Mouse (Mus musculus): ENCODE results near the gene Cdkl4.
"Not testable (repeated sequence)": the region's sequence is repeated elsewhere in the genome, so short reads cannot be mapped to it uniquely, and the experiment has no call there.

The Cdkl4 gene

DNA sequence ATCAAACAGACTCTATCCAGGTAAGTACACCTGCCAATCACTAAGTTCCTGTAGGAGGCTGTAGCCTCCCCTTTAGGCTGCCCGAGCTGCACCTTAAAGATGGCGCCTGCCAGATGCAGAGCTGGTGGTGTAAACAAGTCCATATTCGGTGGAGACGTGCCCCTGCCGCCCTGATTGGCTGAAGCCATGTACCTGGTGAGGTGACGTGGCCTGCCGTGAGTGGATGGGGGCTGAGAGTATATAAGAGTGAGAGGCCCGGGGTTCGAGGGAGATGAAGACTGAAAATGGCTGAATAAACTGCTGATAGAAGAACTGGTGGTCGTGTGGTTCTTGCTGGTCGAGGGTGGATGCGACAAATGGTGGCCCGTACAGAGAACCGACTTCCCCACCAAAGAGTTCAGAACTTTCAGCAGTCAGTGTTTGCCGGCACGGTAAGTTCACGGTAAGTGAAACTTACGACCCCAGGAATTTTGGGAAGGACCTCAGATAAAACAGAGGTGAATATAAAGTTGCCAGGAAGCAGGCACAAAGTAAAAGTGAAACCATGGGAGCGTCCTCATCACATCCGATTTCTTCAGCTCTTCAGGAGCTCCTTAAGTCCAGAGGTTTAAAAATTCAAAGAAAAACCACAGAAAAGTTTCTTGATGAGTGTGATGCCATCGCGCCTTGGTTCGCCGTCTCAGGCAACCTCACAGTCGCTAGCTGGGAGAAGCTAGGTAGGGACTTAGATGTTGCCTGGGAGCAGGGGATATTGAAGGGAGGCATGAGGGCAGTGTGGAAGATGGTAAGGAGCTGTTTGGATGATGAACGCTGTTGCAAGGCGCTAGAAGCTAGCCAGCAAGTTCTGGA, 13.6 kb downstream of the Cdkl4 start:
- DNase-seq (ENCODE audit: low read depth): not testable (repeated sequence)

DNA sequence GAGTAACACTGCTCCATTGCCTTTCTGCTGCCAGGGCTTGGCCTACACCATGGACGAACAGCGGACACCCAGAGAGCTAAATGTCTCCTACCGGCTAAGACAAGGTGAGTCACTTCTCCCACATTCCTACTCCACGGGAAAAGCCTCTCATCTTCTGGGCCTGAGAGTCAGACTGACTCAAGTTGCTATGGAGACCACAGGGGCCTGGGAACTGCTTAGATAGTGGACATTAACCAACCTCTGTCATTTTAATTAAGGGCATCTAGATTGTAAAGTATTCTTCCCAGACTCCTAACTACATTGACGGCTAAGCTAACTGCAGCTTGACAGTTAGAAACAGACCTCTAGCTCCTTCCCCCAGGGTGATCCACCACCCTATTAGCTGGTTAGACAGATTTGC, 14.8 kb downstream of the Cdkl4 start:
- no peak for DNase-seq (ENCODE audit: low read depth)

DNA sequence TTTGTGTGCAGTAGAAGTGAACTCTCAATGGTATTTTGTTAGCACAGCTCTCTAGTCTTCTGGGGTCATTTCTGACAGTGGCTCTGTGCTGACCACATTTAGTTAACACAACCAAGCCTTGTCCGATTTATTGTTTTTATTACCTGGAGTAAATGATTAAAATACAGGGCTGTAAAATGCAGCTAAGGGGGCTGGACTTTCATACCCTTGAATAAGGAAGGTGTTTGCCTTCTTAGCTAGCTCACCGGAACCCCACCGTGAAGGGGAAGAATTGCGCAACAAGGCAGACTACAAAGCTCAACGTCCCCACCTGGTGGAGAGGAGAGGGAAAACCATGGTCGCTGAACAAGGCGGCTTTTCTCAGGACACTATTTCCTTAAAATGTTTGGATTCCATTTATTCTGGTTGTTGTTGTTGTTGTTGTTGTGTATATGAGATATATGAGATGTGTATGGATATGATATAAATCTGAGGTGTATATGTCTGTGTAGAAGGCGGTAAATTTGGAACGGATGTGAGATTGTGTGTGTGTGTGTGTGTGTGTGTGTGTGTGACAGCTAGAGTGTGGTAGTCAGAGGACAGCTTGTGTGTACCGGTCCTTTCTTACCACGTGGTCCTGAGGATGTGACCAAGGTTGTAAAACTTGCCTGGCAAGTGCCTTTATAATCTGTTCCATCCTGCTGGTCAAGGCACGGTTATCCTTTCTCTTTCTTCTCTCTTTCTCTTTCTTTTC, 16.8 kb downstream of the Cdkl4 start:
- DNase-seq (ENCODE audit: low read depth): peak; percentile 63

DNA sequence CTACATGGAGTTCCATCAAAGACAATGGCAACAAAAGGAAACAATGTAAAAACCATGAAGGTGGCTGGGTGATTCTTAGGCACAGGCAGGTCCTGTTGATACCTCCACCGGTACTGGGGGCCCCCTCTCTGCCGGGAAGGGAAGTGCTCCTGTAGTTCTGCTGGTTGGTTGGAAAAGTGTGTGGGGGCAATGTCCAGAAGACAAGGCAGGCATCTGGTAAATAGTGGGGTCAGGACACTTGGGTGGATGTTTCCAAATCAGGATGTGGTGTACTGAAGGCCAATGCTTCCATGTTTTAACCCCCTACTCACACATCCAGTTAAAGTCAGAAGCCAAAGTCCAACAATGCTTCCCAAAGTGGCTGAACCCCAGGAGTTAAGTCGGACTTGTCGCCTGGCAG, 17.9 kb downstream of the Cdkl4 start:
- no peak for DNase-seq (ENCODE audit: low read depth)

DNA sequence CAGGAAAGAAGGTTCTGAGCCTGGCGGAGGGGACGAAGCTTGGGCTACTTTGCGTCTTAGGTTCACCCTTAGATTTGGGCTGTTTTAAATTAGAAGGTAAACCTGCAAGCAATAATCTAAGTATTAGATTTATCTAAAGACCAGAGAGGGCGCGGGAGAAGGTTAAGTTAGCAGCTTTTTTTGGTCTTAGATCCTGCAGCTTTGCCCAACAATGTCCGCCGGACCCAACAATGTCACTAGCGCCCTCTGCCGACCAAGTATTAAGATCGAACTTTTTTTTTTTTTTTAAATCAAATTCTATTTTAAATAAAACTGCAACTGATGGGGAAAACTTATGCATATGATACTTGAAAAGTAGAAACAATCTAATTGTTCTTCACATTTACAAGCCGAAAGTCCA, 18.6 kb downstream of the Cdkl4 start:
- DNase-seq (ENCODE audit: low read depth): peak; percentile 53

DNA sequence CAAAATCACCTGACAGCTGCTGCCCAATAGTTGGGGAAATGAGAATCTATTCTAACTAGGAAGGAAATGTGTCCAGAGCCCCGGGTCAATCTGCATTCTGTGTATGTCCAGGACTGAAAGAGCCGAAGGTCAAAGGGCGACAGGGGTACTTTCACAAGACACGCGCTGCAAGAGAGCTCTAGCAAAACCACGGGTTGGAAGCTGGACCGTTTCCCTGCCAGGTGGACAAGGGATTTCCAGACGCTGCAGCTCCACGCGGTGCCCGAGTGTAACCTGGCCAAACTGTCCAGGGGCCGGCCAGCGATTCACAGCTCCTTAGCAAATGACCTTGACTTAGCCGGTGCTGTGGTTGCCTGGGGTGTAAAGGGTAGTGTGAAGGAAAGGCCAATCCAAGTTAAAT, 19.0 kb downstream of the Cdkl4 start:
- DNase-seq (ENCODE audit: low read depth): no peak

DNA sequence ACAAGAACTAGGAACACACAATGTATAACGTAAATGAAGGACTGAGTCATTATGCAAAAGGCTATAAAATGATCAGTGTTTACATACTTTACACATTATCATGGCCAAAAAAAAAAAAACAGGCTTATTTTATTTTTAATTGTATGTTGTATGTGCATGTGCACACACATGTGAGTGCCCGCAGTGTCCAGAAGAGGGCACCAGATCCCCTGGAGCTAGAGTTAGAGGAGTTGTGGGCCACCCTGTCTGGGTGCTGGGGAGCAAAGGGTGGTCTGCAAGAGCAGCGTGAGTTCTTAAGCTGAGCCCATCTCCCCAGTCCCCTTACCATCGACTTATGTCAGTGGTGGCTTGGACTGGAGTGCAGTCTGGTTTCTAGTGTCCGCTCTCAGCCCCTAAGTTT, 20.2 kb downstream of the Cdkl4 start:
- DNase-seq (ENCODE audit: low read depth): no peak

DNA sequence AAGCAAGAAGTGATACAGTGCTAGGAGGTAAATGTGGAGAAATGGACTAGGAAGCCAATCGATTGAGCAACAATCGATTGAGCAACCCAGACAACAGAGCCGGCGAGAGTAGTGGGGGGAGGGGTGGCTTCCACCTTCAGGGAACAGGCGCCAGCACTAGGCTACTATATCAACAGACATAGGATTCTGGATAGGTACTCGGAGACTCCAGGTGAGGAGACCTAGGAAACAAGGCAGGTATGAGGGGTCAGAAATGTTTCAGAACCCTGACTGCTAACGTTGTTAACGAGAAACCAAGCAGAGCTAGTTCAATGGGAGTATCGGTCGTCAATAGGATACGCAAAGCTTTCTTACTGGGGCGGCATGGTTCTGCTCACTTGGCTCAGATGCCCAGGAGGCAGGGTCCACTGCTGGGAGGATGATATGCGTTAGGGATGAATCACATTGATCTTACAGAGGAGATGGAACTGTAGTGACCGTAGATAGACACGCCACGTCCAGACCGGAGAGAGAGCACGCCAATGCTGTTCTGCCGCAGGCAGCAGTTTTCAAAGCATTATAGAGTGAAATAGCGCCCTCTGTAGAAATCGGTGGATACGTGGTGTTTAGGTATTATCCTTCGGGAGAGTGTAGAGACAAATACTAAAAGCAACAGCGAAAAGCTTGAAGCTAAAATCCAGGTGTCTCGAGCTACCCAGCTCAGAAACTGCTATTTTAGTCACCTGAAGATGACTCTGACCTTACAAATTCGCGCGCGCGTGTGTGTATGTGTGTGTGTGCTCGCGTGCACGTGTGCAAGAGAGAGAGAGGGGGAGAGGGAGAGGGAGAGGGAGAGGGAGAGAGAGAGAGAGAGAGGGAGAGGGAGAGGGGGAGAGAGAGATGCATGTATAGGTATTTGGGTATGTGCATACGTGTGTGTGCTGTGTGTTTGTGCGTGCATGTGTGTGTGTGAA, 24.0 kb downstream of the Cdkl4 start:
- DNase-seq (ENCODE audit: low read depth): peak; percentile 87

DNA sequence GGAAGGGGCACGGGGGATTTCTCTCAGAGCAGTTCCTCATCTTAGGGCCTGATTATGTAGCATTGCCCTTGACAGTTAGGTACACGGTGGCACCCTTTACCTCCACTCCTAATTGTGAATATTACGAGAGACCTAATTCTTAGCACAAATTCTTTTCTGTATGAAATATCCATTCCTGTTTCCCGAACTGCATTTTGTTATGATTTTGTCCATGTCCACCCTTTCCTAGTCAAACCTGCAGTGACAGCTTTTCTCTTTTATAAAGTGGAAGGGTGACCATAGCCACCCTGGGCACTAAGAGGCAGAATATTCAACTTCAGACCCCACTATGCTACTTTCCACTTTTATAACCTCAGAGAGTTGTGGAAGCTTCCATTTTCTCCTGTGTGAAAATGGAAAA, 25.0 kb downstream of the Cdkl4 start:
- DNase-seq (ENCODE audit: low read depth): no peak

DNA sequence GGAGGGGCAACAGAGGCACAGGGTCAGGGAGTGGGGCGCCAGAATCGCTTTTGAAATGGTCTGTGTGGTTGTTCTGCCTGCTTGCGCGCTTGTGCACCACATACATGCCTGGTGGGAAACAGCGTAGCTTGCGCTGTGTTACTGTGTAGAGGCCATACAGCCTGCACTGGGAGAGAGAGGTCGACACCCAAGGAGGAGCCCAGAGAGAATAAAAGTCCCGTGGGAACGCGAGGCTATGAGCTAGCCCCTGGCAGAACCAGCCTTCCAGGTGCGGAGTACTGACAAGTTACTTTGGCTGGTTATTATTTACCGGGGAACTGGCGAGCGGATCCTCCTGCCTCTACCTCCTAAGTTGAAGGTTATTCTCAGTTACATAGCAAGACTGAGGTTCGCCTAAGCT, 26.6 kb downstream of the Cdkl4 start:
- DNase-seq (ENCODE audit: low read depth): no peak

DNA sequence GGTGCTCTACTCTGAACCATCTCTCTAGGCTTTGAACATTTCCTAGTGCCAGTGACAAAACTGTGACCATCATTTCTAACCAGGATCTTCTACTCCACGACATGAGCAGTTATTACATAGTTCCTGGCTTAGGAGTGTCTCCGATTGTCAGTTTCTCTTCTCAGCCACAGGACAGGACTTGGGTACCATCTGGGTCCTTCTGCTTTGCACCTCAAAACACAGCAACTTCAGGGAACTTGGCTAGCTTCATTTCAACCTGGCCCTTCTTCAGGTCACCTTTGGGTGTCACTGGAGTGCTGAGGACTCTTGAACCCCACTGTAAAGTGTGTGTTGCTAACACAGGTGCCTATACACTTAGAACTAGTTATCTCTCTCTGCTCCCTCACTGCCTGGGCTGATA, 30.8 kb downstream of the Cdkl4 start:
- DNase-seq (ENCODE audit: low read depth): no peak

DNA sequence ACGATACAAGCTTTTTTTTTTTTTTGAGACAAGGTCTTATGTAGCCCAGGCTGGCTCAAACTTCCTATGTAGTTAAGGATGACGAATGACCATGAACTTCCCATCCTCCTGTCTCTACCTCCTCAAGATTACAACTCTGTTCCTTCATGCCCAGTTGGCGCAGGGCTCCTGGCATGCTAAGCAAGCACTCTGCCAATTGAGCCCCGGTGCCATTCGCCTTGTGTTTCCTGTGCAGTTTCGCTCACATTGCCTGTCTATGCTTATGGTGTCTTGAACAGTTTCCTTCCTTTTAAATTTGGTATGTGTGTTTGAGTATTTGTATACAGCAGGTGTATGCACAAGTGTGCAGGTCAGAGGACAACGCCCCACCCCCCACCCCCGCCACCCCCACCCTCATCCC, 31.4 kb downstream of the Cdkl4 start:
- no peak for DNase-seq (ENCODE audit: low read depth)

DNA sequence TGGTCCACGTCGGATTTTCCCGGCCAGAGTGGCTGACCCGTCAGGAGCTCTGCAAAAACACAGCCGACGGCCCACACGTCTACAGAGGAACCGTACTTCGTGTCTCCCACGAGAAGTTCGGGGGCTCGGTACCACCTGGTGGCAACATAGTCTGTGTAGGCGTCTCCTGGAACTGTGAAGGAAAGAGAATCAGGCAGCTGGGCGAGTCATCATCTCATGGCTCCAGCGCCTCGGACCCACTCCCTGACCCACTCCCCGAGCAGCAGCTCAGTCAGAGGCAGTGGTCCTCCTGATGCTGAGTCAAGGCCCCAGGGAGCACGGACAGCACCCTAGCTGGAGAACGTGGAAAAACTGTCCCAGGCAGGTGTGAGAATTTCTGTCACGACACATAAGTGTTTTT, 34.0 kb downstream of the Cdkl4 start:
- no peak for DNase-seq (ENCODE audit: low read depth)

DNA sequence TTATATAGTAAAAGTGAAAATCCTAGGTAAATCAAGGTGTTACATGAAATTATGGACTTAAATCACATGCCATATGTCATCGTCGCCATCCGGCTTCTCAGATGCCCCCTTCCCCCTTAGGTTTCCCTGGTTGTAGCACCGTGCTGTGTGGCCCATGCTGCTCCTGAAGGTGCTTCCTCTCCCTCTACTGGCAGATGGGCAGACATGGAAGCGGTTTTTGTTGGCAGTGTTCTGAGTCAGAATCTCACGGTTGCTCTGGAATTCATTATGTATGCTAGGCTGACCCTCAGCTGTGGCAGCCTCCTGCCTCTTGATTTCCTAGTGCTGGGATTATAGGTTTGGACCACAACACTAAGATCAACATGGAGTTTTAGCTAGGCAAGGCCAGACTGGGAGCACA, 40.5 kb downstream of the Cdkl4 start:
- no peak for DNase-seq (ENCODE audit: low read depth)

DNA sequence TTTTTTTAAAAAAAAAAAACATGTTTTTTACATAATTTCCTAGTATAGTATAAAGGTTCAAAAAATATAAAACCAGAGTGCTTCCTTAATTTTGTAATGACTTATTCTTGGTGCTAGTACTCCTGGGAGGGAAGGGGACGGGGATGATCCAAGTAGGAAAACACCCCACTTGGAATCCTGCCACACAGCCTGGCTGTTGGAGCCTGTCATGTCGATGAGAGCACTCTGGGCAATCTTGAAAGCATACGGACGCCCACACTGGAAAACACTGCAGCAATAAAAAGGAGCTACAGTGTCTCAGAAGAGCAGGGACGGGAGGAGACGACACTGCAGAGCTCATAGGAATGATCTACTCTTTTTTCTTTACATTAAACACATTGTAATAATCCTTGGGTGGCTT, 42.0 kb downstream of the Cdkl4 start:
- DNase-seq (ENCODE audit: low read depth): no peak

DNA sequence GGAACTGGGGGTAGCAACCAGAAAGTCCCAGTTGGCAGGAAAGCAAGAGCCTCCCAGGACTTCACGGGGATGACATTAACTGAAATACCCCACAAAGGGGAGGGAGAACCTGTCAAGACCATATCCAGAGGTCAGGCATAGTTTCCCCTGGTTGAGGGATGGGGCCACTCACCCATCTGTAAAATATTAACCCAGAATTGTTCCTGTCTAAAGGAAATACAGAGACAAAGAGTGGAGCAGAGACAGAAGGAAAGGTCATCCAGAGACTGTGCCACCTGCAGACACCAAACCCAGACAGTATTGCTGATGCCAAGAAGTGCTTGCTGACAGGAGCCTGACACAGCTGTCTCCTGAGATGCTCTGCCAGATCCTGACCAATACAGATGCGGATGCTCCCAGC, 46.3 kb downstream of the Cdkl4 start:
- not testable (repeated sequence) for DNase-seq (ENCODE audit: low read depth)

DNA sequence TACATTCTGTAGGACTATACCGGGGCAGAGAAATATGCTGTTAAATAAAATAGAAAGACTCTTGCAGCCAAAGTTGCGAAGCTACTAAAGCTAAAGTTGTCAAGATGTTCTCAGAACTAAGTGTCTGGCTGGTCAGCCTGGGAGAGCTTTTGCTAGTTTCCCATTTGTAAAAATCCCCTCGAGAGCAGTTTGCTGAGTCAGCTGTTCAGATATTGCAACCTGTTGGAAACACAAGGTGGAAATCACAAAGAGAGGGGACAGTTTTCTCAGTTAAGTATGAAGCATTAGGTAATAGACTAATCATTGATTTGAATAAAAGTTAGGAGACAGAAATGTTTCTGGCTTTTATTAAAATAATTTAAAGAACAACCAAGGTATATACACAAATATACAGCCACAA, 54.4 kb downstream of the Cdkl4 start:
- DNase-seq (ENCODE audit: low read depth): no peak

DNA sequence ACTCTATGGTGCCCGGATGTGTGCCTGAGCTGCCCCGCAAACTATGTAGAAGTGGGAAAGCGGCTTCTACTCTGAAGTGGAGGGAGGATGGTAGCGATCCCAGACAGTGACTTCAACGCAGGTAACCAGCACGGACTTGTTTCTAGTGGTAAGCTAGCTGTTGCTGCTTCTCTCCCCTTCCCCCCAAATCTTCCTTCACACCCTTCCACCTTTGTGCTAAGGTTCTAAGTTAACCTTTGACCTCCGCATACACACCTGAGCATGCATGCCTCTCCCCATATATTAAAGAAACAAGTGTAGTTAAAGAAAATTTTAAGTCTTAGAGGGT, 55.4 kb downstream of the Cdkl4 start:
- no peak for DNase-seq (ENCODE audit: low read depth)

DNA sequence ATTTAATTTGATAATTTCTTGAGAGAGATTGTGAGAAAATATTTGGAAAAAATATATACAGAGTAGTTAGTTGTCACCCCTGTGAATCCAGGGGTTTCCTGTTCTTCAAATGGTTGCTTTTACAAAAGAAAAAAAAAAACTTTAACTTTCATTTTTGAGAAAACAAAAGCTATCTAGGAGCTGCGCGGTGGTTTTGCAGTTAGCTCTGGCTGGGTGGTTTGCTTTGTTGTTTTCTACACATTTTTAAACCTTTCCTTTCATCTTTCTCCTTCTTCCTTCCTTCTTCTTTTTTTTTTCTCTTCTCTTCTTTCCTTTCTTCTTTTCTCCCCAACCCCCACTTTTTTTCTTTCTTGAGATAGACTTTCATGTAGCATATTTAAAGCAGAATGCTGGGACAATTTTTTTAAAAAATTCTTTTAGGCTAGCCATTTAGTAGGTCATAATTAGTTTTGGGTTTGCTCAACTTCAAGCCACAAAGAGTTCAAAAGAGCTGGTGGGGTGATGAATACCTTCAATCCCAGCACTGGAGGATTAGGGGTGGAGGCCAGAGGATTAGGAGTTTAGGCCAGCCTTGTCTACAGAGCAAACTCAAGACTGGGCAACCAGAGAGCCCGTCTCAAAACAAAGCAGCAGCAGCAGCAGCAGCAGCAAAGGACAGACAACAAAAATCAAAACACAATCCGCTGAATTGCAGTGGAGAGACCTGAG, 55.9 kb downstream of the Cdkl4 start:
- no peak for DNase-seq (ENCODE audit: low read depth)

DNA sequence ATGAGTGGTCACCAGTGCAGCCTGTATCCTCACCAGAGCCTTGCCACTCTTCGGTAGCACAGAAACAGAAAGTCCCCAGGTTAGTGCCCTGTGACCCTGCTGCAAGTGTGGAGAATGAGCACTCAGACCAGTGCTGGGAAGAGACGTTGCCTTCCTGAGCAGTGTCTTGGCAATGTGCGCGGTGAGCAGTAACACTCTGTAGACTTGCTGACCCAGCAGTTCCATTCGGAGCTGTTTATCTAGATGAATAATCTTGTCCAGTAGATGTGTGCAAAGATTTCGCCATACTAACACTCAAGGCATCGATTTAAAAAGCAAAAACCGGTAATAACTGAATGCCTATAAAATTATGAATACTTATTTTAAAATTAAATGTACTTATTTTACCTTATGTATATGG, 57.1 kb downstream of the Cdkl4 start:
- no peak for DNase-seq (ENCODE audit: low read depth)

DNA sequence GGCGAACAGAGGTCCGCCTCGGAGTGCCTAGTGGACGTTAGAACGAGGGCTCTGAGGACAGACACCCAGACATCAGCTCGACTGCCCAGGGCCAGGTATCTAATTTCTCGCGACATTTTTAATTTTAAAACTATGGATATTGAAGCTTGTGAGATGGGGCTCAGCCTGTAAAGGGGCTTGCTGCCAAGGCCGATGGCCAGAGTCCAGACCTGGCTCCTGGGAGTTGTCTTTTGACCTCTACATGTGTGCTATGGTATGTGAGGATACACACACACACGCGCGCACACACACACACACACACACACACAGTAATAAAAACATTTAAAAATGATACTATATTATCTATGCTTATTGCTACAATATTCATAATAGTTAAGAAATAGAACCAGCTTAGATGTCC, 58.8 kb downstream of the Cdkl4 start:
- DNase-seq (ENCODE audit: low read depth): no peak

DNA sequence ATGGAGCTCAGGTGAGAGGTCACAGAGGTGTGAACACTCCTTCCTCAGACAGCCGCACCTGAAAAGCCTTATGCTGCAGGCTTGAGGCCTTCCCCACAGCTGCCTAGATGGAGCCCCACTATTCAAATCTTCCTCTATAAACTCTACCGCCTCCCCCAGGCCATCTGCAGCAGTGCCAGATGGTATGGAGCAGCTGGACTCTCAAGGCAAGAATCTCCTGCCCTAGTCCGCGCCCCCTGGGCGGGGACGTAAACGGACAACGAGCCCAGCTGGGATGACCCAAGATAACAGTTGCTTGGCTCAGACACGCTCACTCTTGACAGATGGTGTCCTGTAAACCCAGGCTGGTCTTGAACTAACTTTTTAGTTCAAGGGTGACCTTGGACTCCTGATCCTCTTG, 60.4 kb downstream of the Cdkl4 start:
- DNase-seq (ENCODE audit: low read depth): no peak
